Mouse (Mus musculus) heart, adult 2 months (tissue): ENCODE measurements at regions not wholly inside any gene's neighbourhood (a gene's known extent, or its start where the extent isn't known, plus 50 kb on each side); places are given as distances from the start of the nearest gene placed in this dataset.

Experiments used
- DNase-seq, 2 experiments: peaks; one replicate each; pipeline ENCODE4 v3.0.0; 2021
- H3K27ac ChIP-seq: fragments of 200-600 bp; 2 replicates; pipeline ENCODE4 v1.8.1; 2022
- H3K27me3 ChIP-seq: fragments of 200-500 bp; 2 replicates; pipeline ENCODE4 v1.6.1; 2012; ENCODE audit warnings: mild to moderate bottlenecking, low read length, inconsistent platforms, mixed read lengths; ENCODE audit not compliant: control insufficient read depth, insufficient read depth
- H3K36me3 ChIP-seq: fragments of 200-500 bp; 2 replicates; pipeline ENCODE4 v1.6.1; 2012; ENCODE audit warnings: low read length, inconsistent platforms; ENCODE audit not compliant: control insufficient read depth, insufficient read depth
- H3K4me1 ChIP-seq: fragments of 200-500 bp; 2 replicates; pipeline ENCODE4 v1.6.1; 2011; ENCODE audit warnings: low read length; ENCODE audit not compliant: control insufficient read depth, insufficient read depth
- H3K4me3 ChIP-seq: fragments of 200-600 bp; 2 replicates; pipeline ENCODE4 v1.8.1; 2022
- H3K79me2 ChIP-seq: fragments of 200-500 bp; replicated peaks from 2 replicates; pipeline ENCODE4 v1.6.1; 2012; ENCODE audit warnings: mild to moderate bottlenecking, inconsistent platforms, low read length, moderate library complexity, mixed read lengths; ENCODE audit not compliant: control insufficient read depth, insufficient read depth
- H3K9ac ChIP-seq: fragments of 200-500 bp; 2 replicates; pipeline ENCODE4 v1.6.1; 2012; ENCODE audit warnings: low read depth, mild to moderate bottlenecking, control low read depth, inconsistent platforms, low read length, mixed read lengths
- CTCF ChIP-seq: fragments of 200-600 bp; IDR thresholded peaks from 2 replicates; pipeline ENCODE4 v1.8.1; 2022; ENCODE audit warnings: antibody characterized with exemption, mild to moderate bottlenecking, moderate library complexity
- EP300 ChIP-seq: fragments of 200-500 bp; IDR thresholded peaks from 2 replicates; pipeline ENCODE4 v1.6.1; 2011; ENCODE audit warnings: low read depth, low read length, control low read depth; ENCODE audit not compliant: insufficient read depth
- POLR2A ChIP-seq: fragments of 200-500 bp; IDR thresholded peaks from 2 replicates; pipeline ENCODE4 v1.6.1; 2011; ENCODE audit warnings: mild to moderate bottlenecking, low read depth, low read length, control low read depth; ENCODE audit not compliant: insufficient read depth
- WGBS: fragments of 180-500 bp; shearing (Covaris S2); methylation state at CpG from one replicate; pipeline ENCODE4 v1.1.7; 2018; 5-methylcytosine and 5-hydroxymethylcytosine counted together
- intact Hi-C: fragments of 180-260 bp; cut with DNase I; formaldehyde crosslinking; loops from one replicate; pipeline ENCODE4 v1.15.1; 2025

GRCm38 (mm10) chr14:25096786-25097185 is 362.2 kb upstream of the Zmiz1 start:
- Histone ChIP-seq H3K4me1 (no peaks in the 10 kb centered on the region), H3K4me3 (no peak overlapping the region), H3K79me2 (no peaks in the 10 kb centered on the region), H3K27ac (no peak overlapping the region), H3K36me3 (no peaks in the 10 kb centered on the region), H3K27me3 (no peaks in the 10 kb centered on the region), H3K9ac (no peak overlapping the region)
- intact Hi-C loops: no loop called here
- WGBS: 72% methylated on average over 3 of the region's 3 CpGs
- TF ChIP-seq EP300 (no peak), POLR2A (no peak), CTCF (no peak)
- no peak for DNase-seq

GRCm38 (mm10) chr14:25105391-25105790 is 353.6 kb upstream of the Zmiz1 start:
- no peak for TF ChIP-seq POLR2A
- TF ChIP-seq CTCF: no peak
- TF ChIP-seq EP300: no peak
- no peak overlapping the region for H3K9ac ChIP-seq
- DNase-seq: no peak
- no peak overlapping the region for H3K4me3 ChIP-seq
- H3K27me3 ChIP-seq: no peaks in the 10 kb centered on the region
- H3K4me1 ChIP-seq: no peaks in the 10 kb centered on the region
- H3K79me2 ChIP-seq: no peaks in the 10 kb centered on the region
- H3K36me3 ChIP-seq: no peaks in the 10 kb centered on the region
- WGBS: 87% methylated on average over 10 of the region's 10 CpGs
- intact Hi-C loops: no loop called here
- H3K27ac ChIP-seq: no peak overlapping the region

GRCm38 (mm10) chr14:25106451-25106850 is 352.5 kb upstream of the Zmiz1 start:
- WGBS: 92% methylated on average over 2 of the region's 2 CpGs
- Histone ChIP-seq H3K27me3 (no peaks in the 10 kb centered on the region), H3K9ac (no peak overlapping the region), H3K4me3 (no peak overlapping the region), H3K36me3 (no peaks in the 10 kb centered on the region), H3K4me1 (no peaks in the 10 kb centered on the region), H3K79me2 (no peaks in the 10 kb centered on the region), H3K27ac (no peak overlapping the region)
- intact Hi-C loops: no loop called here
- no peak for DNase-seq
- TF ChIP-seq EP300 (no peak), CTCF (no peak), POLR2A (no peak)

- peak in 1 of 2 experiments; percentile 21 for DNase-seq
- 40% methylated on average over 17 of the region's 17 CpGs for WGBS
- TF ChIP-seq POLR2A: no peak
- TF ChIP-seq EP300: no peak
- no peaks in the 10 kb centered on the region for H3K27me3 ChIP-seq
- peaks cover 4% of the 10 kb centered on the region for H3K4me1 ChIP-seq
- H3K4me3 ChIP-seq: no peak overlapping the region
- H3K9ac ChIP-seq: no peak overlapping the region
- H3K79me2 ChIP-seq: no peaks in the 10 kb centered on the region
- intact Hi-C loops: no loop called here
- H3K27ac ChIP-seq: no peak overlapping the region
- no peaks in the 10 kb centered on the region for H3K36me3 ChIP-seq
These were observed 350.8 kb upstream of the Zmiz1 start for GRCm38 (mm10) chr14:25108101-25108652.

GRCm38 (mm10) chr14:25108701-25109290 is 350.2 kb upstream of the Zmiz1 start:
- Histone ChIP-seq H3K27ac (no peak overlapping the region), H3K36me3 (no peaks in the 10 kb centered on the region), H3K79me2 (no peaks in the 10 kb centered on the region), H3K4me3 (no peak overlapping the region), H3K4me1 (peaks cover 5% of the 10 kb centered on the region), H3K27me3 (no peaks in the 10 kb centered on the region), H3K9ac (no peak overlapping the region)
- no peak for DNase-seq
- intact Hi-C loops: no loop called here
- no peak for TF ChIP-seq CTCF
- TF ChIP-seq POLR2A: no peak
- TF ChIP-seq EP300: no peak
- WGBS: 32% methylated on average over 8 of the region's 8 CpGs

GRCm38 (mm10) chr14:25109691-25110090 is 349.3 kb upstream of the Zmiz1 start:
- TF ChIP-seq EP300 (no peak), CTCF (no peak), POLR2A (no peak)
- intact Hi-C loops: loop anchor here (10.0 kb wide), 2 partner anchors 125 to 605 kb away; no protein-coding TSS in a partner anchor
- 35% methylated on average over 1 of the region's 1 CpGs for WGBS

More at GRCm38 (mm10) chr14:25109691-25110090, 349.3 kb upstream of the Zmiz1 start:
- Histone ChIP-seq H3K4me1 (peaks cover 5% of the 10 kb centered on the region), H3K9ac (no peak overlapping the region), H3K36me3 (no peaks in the 10 kb centered on the region), H3K4me3 (no peak overlapping the region), H3K27ac (no peak overlapping the region), H3K79me2 (no peaks in the 10 kb centered on the region), H3K27me3 (no peaks in the 10 kb centered on the region)
- DNase-seq: no peak
